Mouse (Mus musculus) embryonic facial prominence, embryonic 12.5 days (tissue): ENCODE results near the gene Myo18b. TPM values are rescaled to one million over a fixed set of nuclear protein-coding genes. Genes with fewer than 3 reads are reported as not detected.

Source experiments
- ATAC-seq: fragments of 200-750 bp; cut with Nextera tagmentation; 2 replicates; pipeline ENCODE4 v1.8.0; 2017; ENCODE audit not compliant: insufficient number of reproducible peaks, insufficient read depth, low FRiP score, low TSS enrichment
- H3K27ac ChIP-seq: fragments of 300-500 bp; sonication (generic); 2 replicates; pipeline ENCODE4 v1.5.1; 2016; ENCODE audit warnings: mild to moderate bottlenecking
- H3K27me3 ChIP-seq: fragments of 300-500 bp; sonication (generic); 2 replicates; pipeline ENCODE4 v1.6.1; 2016; ENCODE audit warnings: mild to moderate bottlenecking, moderate library complexity
- H3K36me3 ChIP-seq: fragments of 300-500 bp; sonication (generic); 2 replicates; pipeline ENCODE4 v1.6.1; 2016; ENCODE audit warnings: mild to moderate bottlenecking
- H3K4me1 ChIP-seq: fragments of 300-500 bp; sonication (generic); 2 replicates; pipeline ENCODE4 v1.6.1; 2016
- H3K4me2 ChIP-seq: fragments of 300-500 bp; sonication (generic); replicated peaks from 2 replicates; pipeline ENCODE4 v1.6.1; 2016; ENCODE audit warnings: mild to moderate bottlenecking, moderate library complexity
- H3K4me3 ChIP-seq: fragments of 300-500 bp; sonication (generic); 2 replicates; pipeline ENCODE4 v1.5.1; 2016; ENCODE audit warnings: mild to moderate bottlenecking
- H3K9ac ChIP-seq: fragments of 300-500 bp; sonication (generic); 2 replicates; pipeline ENCODE4 v1.6.1; 2016; ENCODE audit warnings: mild to moderate bottlenecking, moderate library complexity
- H3K9me3 ChIP-seq: fragments of 300-500 bp; sonication (generic); 2 replicates; pipeline ENCODE4 v1.6.1; 2016; ENCODE audit warnings: mild to moderate bottlenecking, moderate library complexity
- WGBS: fragments of 180-500 bp; shearing (Covaris S2); methylation state at CpG from one replicate; pipeline ENCODE4 v1.1.7; 2016; 5-methylcytosine and 5-hydroxymethylcytosine counted together
- polyA plus RNA-seq: library from polyadenylated mRNA; unstranded; fragments of >200 nt; fragmentation: Nextera tagmentation; extraction: Ambion mirVana; gene quantifications from 2 replicates; pipeline ENCODE4 v1.2.1, GENCODE M21; 2016

The Myo18b gene
- polyA plus RNA-seq = 0.75 and 1.1 TPM in 2 replicates

- H3K36me3 ChIP-seq = no peaks in the 10 kb centered on the region
- no peak; the same call in 1 of the 2 replicates for ATAC-seq
- H3K4me3 ChIP-seq = no peak within 1 kb of the TSS
- H3K27me3 ChIP-seq = no peaks in the 10 kb centered on the region
- no peaks in the 10 kb centered on the region for H3K9me3 ChIP-seq
- WGBS = 76% methylated on average over 17 of the region's 17 CpGs
- no peak within 1 kb of the TSS for H3K27ac ChIP-seq
- H3K9ac ChIP-seq = no peak within 1 kb of the TSS
- H3K4me2 ChIP-seq = no peak within 1 kb of the TSS
- H3K4me1 ChIP-seq = no peaks in the 10 kb centered on the region
Observed at GRCm38 (mm10) chr5:112895674-112896654, at the start of gene Myo18b. Gene Myo18b (minus strand): TSS chr5:112896362.

GRCm38 (mm10) chr5:112945925-112946324 is 49.8 kb upstream of the Myo18b start:
- ATAC-seq = no peak
- no peak overlapping the region for H3K4me2 ChIP-seq
- H3K9ac ChIP-seq = no peak overlapping the region
- H3K36me3 ChIP-seq = no peaks in the 10 kb centered on the region
- peaks cover 6% of the 10 kb centered on the region; the same call in 1 of the 2 replicates for H3K4me1 ChIP-seq
- H3K27ac ChIP-seq = peak overlapping the region; percentile 50
- WGBS = 49% methylated on average over 7 of the region's 7 CpGs
- no peaks in the 10 kb centered on the region for H3K9me3 ChIP-seq
- no peak overlapping the region for H3K4me3 ChIP-seq
- no peaks in the 10 kb centered on the region for H3K27me3 ChIP-seq

- no peak overlapping the region for H3K4me2 ChIP-seq
- 63% methylated on average over 7 of the region's 7 CpGs for WGBS
- no peaks in the 10 kb centered on the region for H3K27me3 ChIP-seq
- H3K4me1 ChIP-seq = peaks cover 6% of the 10 kb centered on the region; the same call in 1 of the 2 replicates
- no peaks in the 10 kb centered on the region for H3K36me3 ChIP-seq
- H3K9me3 ChIP-seq = no peaks in the 10 kb centered on the region
- no peak overlapping the region for H3K27ac ChIP-seq
- no peak overlapping the region for H3K9ac ChIP-seq
- H3K4me3 ChIP-seq = no peak overlapping the region
- no peak for ATAC-seq
Observed at GRCm38 (mm10) chr5:112942244-112942643, 46.1 kb upstream of the Myo18b start.

GRCm38 (mm10) chr5:112941001-112941400 is 44.8 kb upstream of the Myo18b start:
- Histone ChIP-seq H3K27me3 (no peaks in the 10 kb centered on the region), H3K4me1 (no peaks in the 10 kb centered on the region), H3K9ac (no peak overlapping the region), H3K9me3 (no peaks in the 10 kb centered on the region), H3K36me3 (no peaks in the 10 kb centered on the region), H3K4me2 (no peak overlapping the region), H3K27ac (no peak overlapping the region), H3K4me3 (no peak overlapping the region)
- 91% methylated on average over 12 of the region's 12 CpGs for WGBS
- ATAC-seq = no peak

- no peaks in the 10 kb centered on the region for H3K9me3 ChIP-seq
- H3K4me1 ChIP-seq = peaks cover 15% of the 10 kb centered on the region; the same call in 1 of the 2 replicates
- H3K27ac ChIP-seq = no peak overlapping the region
- no peak overlapping the region for H3K4me3 ChIP-seq
- H3K36me3 ChIP-seq = peaks cover 12% of the 10 kb centered on the region
- 72% methylated on average over 10 of the region's 10 CpGs for WGBS
- no peak for ATAC-seq
- no peak overlapping the region for H3K4me2 ChIP-seq
- no peak overlapping the region for H3K9ac ChIP-seq
- H3K27me3 ChIP-seq = no peaks in the 10 kb centered on the region
Observed at GRCm38 (mm10) chr5:112936632-112937031, 40.5 kb upstream of the Myo18b start.

- H3K4me3 ChIP-seq = no peak overlapping the region
- no peaks in the 10 kb centered on the region for H3K9me3 ChIP-seq
- peaks cover 12% of the 10 kb centered on the region for H3K36me3 ChIP-seq
- ATAC-seq = no peak
- H3K9ac ChIP-seq = no peak overlapping the region
- H3K27me3 ChIP-seq = no peaks in the 10 kb centered on the region
- H3K4me2 ChIP-seq = no peak overlapping the region
- H3K27ac ChIP-seq = no peak overlapping the region
- H3K4me1 ChIP-seq = peaks cover 15% of the 10 kb centered on the region; the same call in 1 of the 2 replicates
- WGBS = 92% methylated on average over 8 of the region's 8 CpGs
Observed at GRCm38 (mm10) chr5:112935436-112935835, 39.3 kb upstream of the Myo18b start.

GRCm38 (mm10) chr5:112932878-112933567 is 36.9 kb upstream of the Myo18b start:
- H3K4me3 ChIP-seq = no peak overlapping the region
- ATAC-seq = no peak
- peaks cover 12% of the 10 kb centered on the region for H3K36me3 ChIP-seq
- H3K4me2 ChIP-seq = no peak overlapping the region
- H3K4me1 ChIP-seq = peaks cover 22% of the 10 kb centered on the region
- 66% methylated on average over 11 of the region's 11 CpGs for WGBS
- H3K9ac ChIP-seq = no peak overlapping the region
- 0 out of 2 replicates have a peak overlapping the region, but pooled peaks have one; percentile 6 for H3K27ac ChIP-seq
- no peaks in the 10 kb centered on the region for H3K9me3 ChIP-seq
- no peaks in the 10 kb centered on the region for H3K27me3 ChIP-seq

- peaks cover 28% of the 10 kb centered on the region for H3K4me1 ChIP-seq
- no peaks in the 10 kb centered on the region for H3K27me3 ChIP-seq
- ATAC-seq = no peak
- no peak overlapping the region for H3K27ac ChIP-seq
- H3K4me3 ChIP-seq = no peak overlapping the region
- H3K9me3 ChIP-seq = no peaks in the 10 kb centered on the region
- WGBS = 83% methylated on average over 5 of the region's 5 CpGs
- H3K9ac ChIP-seq = no peak overlapping the region
- no peak overlapping the region for H3K4me2 ChIP-seq
- peaks cover 12% of the 10 kb centered on the region for H3K36me3 ChIP-seq
Observed at GRCm38 (mm10) chr5:112931901-112932300, 35.7 kb upstream of the Myo18b start.

GRCm38 (mm10) chr5:112928201-112928881 is 32.2 kb upstream of the Myo18b start:
- 50% methylated on average over 10 of the region's 10 CpGs for WGBS
- Histone ChIP-seq H3K4me2 (no peak overlapping the region), H3K4me1 (peaks cover 22% of the 10 kb centered on the region), H3K9me3 (no peaks in the 10 kb centered on the region), H3K4me3 (no peak overlapping the region), H3K27me3 (no peaks in the 10 kb centered on the region), H3K27ac (no peak overlapping the region), H3K9ac (no peak overlapping the region), H3K36me3 (0 out of 2 replicates have a peak, but pooled peaks cover 5% of the 10 kb centered on the region)
- ATAC-seq = no peak

GRCm38 (mm10) chr5:112925422-112925821 is 29.3 kb upstream of the Myo18b start:
- H3K27ac ChIP-seq = no peak overlapping the region
- H3K9me3 ChIP-seq = no peaks in the 10 kb centered on the region
- 99% methylated on average over 5 of the region's 5 CpGs for WGBS
- no peak for ATAC-seq
- no peak overlapping the region for H3K9ac ChIP-seq
- 0 out of 2 replicates have a peak, but pooled peaks cover 6% of the 10 kb centered on the region for H3K36me3 ChIP-seq
- peaks cover 14% of the 10 kb centered on the region for H3K4me1 ChIP-seq
- H3K27me3 ChIP-seq = no peaks in the 10 kb centered on the region
- no peak overlapping the region for H3K4me3 ChIP-seq
- no peak overlapping the region for H3K4me2 ChIP-seq

GRCm38 (mm10) chr5:112924806-112925205 is 28.6 kb upstream of the Myo18b start:
- no peak overlapping the region for H3K4me2 ChIP-seq
- H3K9me3 ChIP-seq = no peaks in the 10 kb centered on the region
- ATAC-seq = no peak

More at GRCm38 (mm10) chr5:112924806-112925205, 28.6 kb upstream of the Myo18b start:
- Histone ChIP-seq H3K9ac (no peak overlapping the region), H3K4me3 (no peak overlapping the region), H3K27ac (no peak overlapping the region), H3K4me1 (peaks cover 14% of the 10 kb centered on the region), H3K27me3 (no peaks in the 10 kb centered on the region), H3K36me3 (0 out of 2 replicates have a peak, but pooled peaks cover 6% of the 10 kb centered on the region)
- 85% methylated on average over 8 of the region's 8 CpGs for WGBS
